Mouse (Mus musculus): ENCODE results near the gene Tfb1m. TPM values are rescaled to one million over a fixed set of nuclear protein-coding genes. Genes with fewer than 3 reads are reported as not detected.

Tfb1m gene
- polyA plus RNA-seq, 1 experiment from 2014 or later: 15.8 TPM

DNA sequence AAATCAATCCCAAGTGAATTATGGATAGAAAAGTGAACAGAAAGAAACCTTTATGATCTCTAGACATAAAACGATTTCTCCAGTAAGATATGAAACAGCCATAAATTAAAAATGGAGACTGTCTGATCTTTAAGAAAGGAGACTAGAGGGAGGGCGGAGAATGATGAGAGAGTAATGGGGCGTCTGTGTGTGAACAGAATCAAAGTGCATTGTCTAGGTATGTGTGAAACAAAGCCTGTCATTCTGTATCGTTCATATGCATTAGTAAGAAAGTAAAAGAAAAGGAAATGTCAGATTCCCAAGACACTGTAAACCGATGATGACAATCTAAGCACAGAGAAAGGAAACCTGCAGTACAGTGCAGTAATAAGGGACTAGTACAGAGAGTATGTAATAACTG, 16.5 kb downstream of the Tfb1m start:
- Histone ChIP-seq H3K4me3 (no peak overlapping the region), H3K27ac (replicated peaks) (no peak overlapping the region), H3K4me1 (replicated peaks) (no peaks in the 10 kb centered on the region), H3K9ac (no peak overlapping the region), H3K9me3 (no peaks in the 10 kb centered on the region), H3K27me3 (no peaks in the 10 kb centered on the region), H3K4me2 (no peak overlapping the region), H3K36me3 (peaks cover 22% of the 10 kb centered on the region; the same call in 1 of the 2 replicates)
- ATAC-seq (ENCODE audit: low read depth): no peak
- WGBS: 86% methylated on average over 5 of the region's 5 CpGs

DNA sequence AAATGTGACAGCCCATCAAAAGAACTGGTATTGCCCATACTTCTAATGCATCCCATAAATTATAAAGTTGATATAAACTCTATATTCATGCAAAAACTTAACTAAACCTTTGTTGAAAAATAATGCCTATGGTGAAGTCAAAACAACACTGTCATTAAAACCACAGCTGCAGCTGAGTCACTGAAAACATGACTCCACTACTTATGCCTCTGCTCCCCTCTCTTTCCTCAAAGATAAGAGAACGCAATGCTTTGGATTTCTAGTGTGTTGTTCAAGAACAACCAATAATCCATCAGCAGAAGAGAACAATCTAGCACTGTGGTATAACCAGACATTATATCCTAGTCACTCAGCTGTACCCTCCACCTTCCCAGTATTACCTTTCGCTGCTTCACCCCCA, 17.3 kb downstream of the Tfb1m start:
- Histone ChIP-seq H3K27ac (replicated peaks) (no peak overlapping the region), H3K4me3 (no peak overlapping the region), H3K4me1 (replicated peaks) (no peaks in the 10 kb centered on the region), H3K36me3 (peaks cover 22% of the 10 kb centered on the region; the same call in 1 of the 2 replicates), H3K4me2 (no peak overlapping the region), H3K9ac (no peak overlapping the region), H3K9me3 (no peaks in the 10 kb centered on the region), H3K27me3 (no peaks in the 10 kb centered on the region)
- no peak for ATAC-seq (ENCODE audit: low read depth)
- 95% methylated on average over 2 of the region's 2 CpGs for WGBS

- ATAC-seq (ENCODE audit: low read depth): no peak
- no peaks in the 10 kb centered on the region for H3K4me1 ChIP-seq (replicated peaks)
- no peaks in the 10 kb centered on the region for H3K27me3 ChIP-seq
- H3K27ac ChIP-seq (replicated peaks): no peak overlapping the region
- no peak overlapping the region for H3K4me3 ChIP-seq
- no peak overlapping the region for H3K4me2 ChIP-seq
- no peaks in the 10 kb centered on the region for H3K36me3 ChIP-seq
- H3K9me3 ChIP-seq: no peaks in the 10 kb centered on the region
- WGBS: 28% methylated on average over 1 of the region's 1 CpGs
- no peak overlapping the region for H3K9ac ChIP-seq
Observed at GRCm38 (mm10) chr17:3533425-3533824, 24.2 kb downstream of the Tfb1m start.

GRCm38 (mm10) chr17:3532254-3532653, 25.3 kb downstream of the Tfb1m start, which contains the start of gene Cldn20:
Gene Cldn20, plus strand, starts transcription at chr17:3532554.
- no peaks in the 10 kb centered on the region for H3K9me3 ChIP-seq
- H3K4me3 ChIP-seq: no peak within 1 kb of the TSS
- no peaks in the 10 kb centered on the region for H3K27me3 ChIP-seq
- 0 out of 2 replicates have a peak, but pooled peaks cover 6% of the 10 kb centered on the region for H3K4me1 ChIP-seq (replicated peaks)
- no peak within 1 kb of the TSS for H3K9ac ChIP-seq
- no peak for ATAC-seq (ENCODE audit: low read depth)
- no peak within 1 kb of the TSS for H3K4me2 ChIP-seq
- no peak within 1 kb of the TSS for H3K27ac ChIP-seq (replicated peaks)
- 89% methylated on average over 4 of the region's 4 CpGs for WGBS
- no peaks in the 10 kb centered on the region for H3K36me3 ChIP-seq

DNA sequence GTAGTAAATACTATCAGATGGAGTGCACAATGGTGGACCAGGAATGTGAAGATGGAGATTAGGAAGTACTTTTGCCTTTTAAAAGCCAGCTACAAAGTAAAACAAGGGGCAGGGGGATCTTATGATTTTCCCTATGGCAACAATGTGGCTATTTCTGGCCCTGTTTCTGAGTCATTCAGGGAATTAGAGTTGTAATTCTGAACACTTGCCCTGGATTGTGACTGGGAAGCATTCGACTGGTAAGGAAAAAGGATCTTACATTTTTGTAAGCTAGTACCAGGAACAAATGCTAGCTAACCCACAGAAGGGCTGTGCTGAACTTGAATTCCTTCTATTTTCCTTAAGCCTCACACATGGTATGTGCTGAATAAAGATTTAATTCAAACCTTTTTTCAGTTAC, 25.9 kb downstream of the Tfb1m start:
- Histone ChIP-seq H3K9ac (no peak overlapping the region), H3K9me3 (no peaks in the 10 kb centered on the region), H3K27ac (replicated peaks) (no peak overlapping the region), H3K4me3 (no peak overlapping the region), H3K4me1 (replicated peaks) (0 out of 2 replicates have a peak, but pooled peaks cover 6% of the 10 kb centered on the region), H3K27me3 (no peaks in the 10 kb centered on the region), H3K36me3 (no peaks in the 10 kb centered on the region), H3K4me2 (no peak overlapping the region)
- WGBS: 82% methylated on average over 1 of the region's 1 CpGs
- ATAC-seq (ENCODE audit: low read depth): no peak

DNA sequence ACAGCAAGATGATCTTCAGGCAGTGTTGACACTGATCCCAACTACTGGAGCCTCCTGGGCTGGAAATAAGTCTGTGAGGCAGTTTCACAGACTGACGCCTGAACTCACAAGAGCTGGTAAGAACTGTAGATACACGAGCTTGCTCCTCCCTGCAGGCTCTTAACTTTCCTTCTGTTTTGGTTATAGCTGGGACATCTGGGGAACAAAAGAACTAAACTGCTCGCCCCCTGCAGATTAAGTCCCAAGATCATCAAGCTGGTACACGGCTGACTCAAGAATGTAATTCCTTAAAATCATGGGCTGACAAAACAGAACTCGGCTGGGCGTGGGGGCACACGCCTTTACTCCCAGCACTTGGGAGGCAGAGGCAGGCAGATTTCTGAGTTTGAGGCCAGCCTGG, 27.0 kb downstream of the Tfb1m start:
- ATAC-seq (ENCODE audit: low read depth): no peak

GRCm38 (mm10) chr17:3529523-3529922, 28.1 kb downstream of the Tfb1m start:
- H3K4me3 ChIP-seq: no peak overlapping the region
- H3K4me1 ChIP-seq (replicated peaks): 0 out of 2 replicates have a peak, but pooled peaks cover 6% of the 10 kb centered on the region
- no peak overlapping the region for H3K27ac ChIP-seq (replicated peaks)
- H3K36me3 ChIP-seq: no peaks in the 10 kb centered on the region
- 77% methylated on average over 3 of the region's 3 CpGs for WGBS
- H3K27me3 ChIP-seq: no peaks in the 10 kb centered on the region
- no peak overlapping the region for H3K4me2 ChIP-seq
- H3K9me3 ChIP-seq: no peaks in the 10 kb centered on the region
- H3K9ac ChIP-seq: no peak overlapping the region
- no peak for ATAC-seq (ENCODE audit: low read depth)

More for the DNA sequence above, 27.0 kb downstream of the Tfb1m start:
- Histone ChIP-seq H3K4me3 (no peak overlapping the region), H3K27me3 (no peaks in the 10 kb centered on the region), H3K9ac (no peak overlapping the region), H3K9me3 (no peaks in the 10 kb centered on the region), H3K27ac (replicated peaks) (no peak overlapping the region), H3K36me3 (no peaks in the 10 kb centered on the region), H3K4me1 (replicated peaks) (0 out of 2 replicates have a peak, but pooled peaks cover 6% of the 10 kb centered on the region), H3K4me2 (no peak overlapping the region)
- WGBS: 63% methylated on average over 7 of the region's 7 CpGs

GRCm38 (mm10) chr17:3527841-3528471, 29.6 kb downstream of the Tfb1m start:
- H3K4me1 ChIP-seq (replicated peaks): 0 out of 2 replicates have a peak, but pooled peaks cover 6% of the 10 kb centered on the region
- H3K27me3 ChIP-seq: no peaks in the 10 kb centered on the region
- H3K4me3 ChIP-seq: no peak overlapping the region
- no peaks in the 10 kb centered on the region for H3K9me3 ChIP-seq
- no peaks in the 10 kb centered on the region for H3K36me3 ChIP-seq
- ATAC-seq (ENCODE audit: low read depth): no peak
- H3K9ac ChIP-seq: no peak overlapping the region
- H3K4me2 ChIP-seq: no peak overlapping the region
- H3K27ac ChIP-seq (replicated peaks): no peak overlapping the region
- WGBS: 70% methylated on average over 6 of the region's 6 CpGs

DNA sequence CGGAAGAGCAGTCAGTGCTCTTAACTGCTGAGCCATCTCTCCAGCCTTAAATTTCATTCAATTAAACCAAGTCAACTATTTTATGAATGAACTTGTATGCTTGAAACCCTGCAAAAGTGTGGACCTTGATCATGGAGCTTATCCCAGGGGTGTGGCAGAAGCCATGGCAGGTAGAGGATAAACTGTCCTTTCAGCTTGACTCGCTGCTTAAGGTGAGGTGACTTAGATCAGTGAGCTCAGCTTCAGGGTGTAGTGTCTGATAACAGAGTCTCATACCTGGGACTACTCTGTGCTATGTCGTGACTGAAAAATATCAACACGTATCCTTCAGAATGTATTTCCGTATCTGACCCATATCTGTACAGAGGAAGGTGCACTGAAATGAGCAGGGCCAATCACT, 37.2 kb downstream of the Tfb1m start:
- no peak overlapping the region for H3K9ac ChIP-seq
- H3K4me3 ChIP-seq: no peak overlapping the region
- no peaks in the 10 kb centered on the region for H3K27me3 ChIP-seq
- no peaks in the 10 kb centered on the region for H3K9me3 ChIP-seq
- no peak for ATAC-seq (ENCODE audit: low read depth)
- no peaks in the 10 kb centered on the region for H3K4me1 ChIP-seq (replicated peaks)
- peaks cover 17% of the 10 kb centered on the region for H3K36me3 ChIP-seq
- no peak overlapping the region for H3K4me2 ChIP-seq
- WGBS: 93% methylated on average over 5 of the region's 5 CpGs
- no peak overlapping the region for H3K27ac ChIP-seq (replicated peaks)

GRCm38 (mm10) chr17:3516406-3516805, 41.2 kb downstream of the Tfb1m start:
- H3K36me3 ChIP-seq: peaks cover 21% of the 10 kb centered on the region
- no peaks in the 10 kb centered on the region for H3K9me3 ChIP-seq
- no peak for ATAC-seq (ENCODE audit: low read depth)
- H3K27ac ChIP-seq (replicated peaks): no peak overlapping the region
- H3K4me3 ChIP-seq: no peak overlapping the region
- H3K27me3 ChIP-seq: no peaks in the 10 kb centered on the region
- 21% methylated on average over 9 of the region's 9 CpGs for WGBS
- no peak overlapping the region for H3K4me2 ChIP-seq
- no peak overlapping the region for H3K9ac ChIP-seq
- no peaks in the 10 kb centered on the region for H3K4me1 ChIP-seq (replicated peaks)

DNA sequence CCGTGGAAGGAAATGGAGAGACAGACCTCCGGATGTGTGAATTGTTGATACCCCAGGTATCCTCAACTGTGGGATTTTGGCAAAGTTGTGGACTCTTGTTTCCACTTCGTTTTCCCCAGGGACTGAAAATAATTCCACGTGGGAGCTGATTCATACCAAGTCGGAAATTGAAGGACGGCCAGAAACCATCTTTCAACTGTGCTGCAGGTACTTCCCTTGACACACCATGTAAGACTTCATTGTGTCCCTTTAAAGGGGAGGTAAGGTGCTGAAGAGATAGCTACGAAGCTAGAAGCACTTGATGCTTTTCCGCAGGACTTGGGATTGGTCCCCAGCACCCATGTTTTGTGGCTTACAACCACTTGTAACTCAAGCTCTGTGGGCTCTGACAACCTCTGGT, 41.7 kb downstream of the Tfb1m start:
- WGBS: 91% methylated on average over 8 of the region's 8 CpGs
- ATAC-seq (ENCODE audit: low read depth): no peak
- Histone ChIP-seq H3K9me3 (no peaks in the 10 kb centered on the region), H3K4me3 (no peak overlapping the region), H3K27ac (replicated peaks) (no peak overlapping the region), H3K9ac (no peak overlapping the region), H3K4me1 (replicated peaks) (no peaks in the 10 kb centered on the region), H3K36me3 (peaks cover 18% of the 10 kb centered on the region), H3K4me2 (no peak overlapping the region), H3K27me3 (no peaks in the 10 kb centered on the region)

DNA sequence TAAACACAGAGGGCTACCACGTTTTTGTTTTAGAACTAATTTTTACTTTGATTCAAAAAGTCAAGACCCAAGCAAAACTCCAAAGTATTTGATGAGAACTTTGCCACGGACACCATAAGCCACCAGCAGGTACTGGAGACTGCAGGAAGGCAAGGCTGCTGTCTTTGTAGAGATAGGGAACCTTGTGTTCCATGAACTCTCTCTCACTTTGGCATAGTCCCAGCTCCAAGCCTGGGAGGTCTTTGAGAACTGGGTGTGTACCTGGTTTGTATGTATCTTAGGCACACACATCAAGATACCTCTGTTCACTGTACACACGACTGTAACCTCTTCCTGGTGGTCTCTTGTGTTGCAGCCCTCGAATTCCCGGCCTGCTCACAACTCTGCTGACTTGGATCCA, 43.3 kb downstream of the Tfb1m start:
- Histone ChIP-seq H3K9me3 (no peaks in the 10 kb centered on the region), H3K27me3 (no peaks in the 10 kb centered on the region), H3K4me1 (replicated peaks) (no peaks in the 10 kb centered on the region), H3K4me3 (no peak overlapping the region), H3K27ac (replicated peaks) (no peak overlapping the region), H3K9ac (no peak overlapping the region), H3K4me2 (no peak overlapping the region), H3K36me3 (peaks cover 15% of the 10 kb centered on the region)
- 86% methylated on average over 5 of the region's 5 CpGs for WGBS
- no peak for ATAC-seq (ENCODE audit: low read depth)

DNA sequence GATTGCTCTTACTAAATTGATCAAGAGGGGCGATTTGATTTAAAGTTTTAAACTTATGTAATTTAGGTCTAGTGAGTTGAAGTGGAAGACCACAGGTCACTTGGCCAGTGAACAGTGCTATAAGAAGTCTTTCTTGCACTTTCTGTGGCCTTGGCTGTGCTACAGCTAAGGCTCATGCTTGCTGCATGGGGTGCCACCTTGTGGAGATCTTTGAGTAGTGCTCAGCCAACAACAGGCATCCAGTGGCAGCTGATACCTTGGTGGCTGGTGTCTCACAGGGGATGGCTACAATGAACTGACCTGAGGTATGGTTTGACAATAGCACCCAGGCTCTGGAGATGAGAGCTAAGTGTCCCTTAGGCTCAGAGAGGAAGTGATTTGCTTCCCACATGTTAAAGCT, 47.7 kb downstream of the Tfb1m start:
- Histone ChIP-seq H3K9me3 (no peaks in the 10 kb centered on the region), H3K36me3 (peaks cover 1% of the 10 kb centered on the region; the same call in 1 of the 2 replicates), H3K4me3 (no peak overlapping the region), H3K4me1 (replicated peaks) (no peaks in the 10 kb centered on the region), H3K9ac (no peak overlapping the region), H3K27ac (replicated peaks) (no peak overlapping the region), H3K4me2 (no peak overlapping the region), H3K27me3 (no peaks in the 10 kb centered on the region)
- WGBS: 19% methylated on average over 1 of the region's 1 CpGs
- peak; percentile 59; the same call in 1 of the 2 replicates for ATAC-seq (ENCODE audit: low read depth)

All from neural tube, embryonic 13.5 days (tissue).